Mouse (Mus musculus): ENCODE data around the gene Mad2l2. TPM values are rescaled to one million over a fixed set of nuclear protein-coding genes. Genes with fewer than 3 reads are reported as not detected.
A peak's percentile ranks its signal among the peaks of the same experiment; 100 is the strongest.
"Not testable (repeated sequence)": the region's sequence is repeated elsewhere in the genome, so short reads cannot be mapped to it uniquely, and the experiment has no call there.

Mad2l2 gene
- total RNA-seq, 2 experiments from 2014 or later = 15.0 to 16.5 TPM

GRCm38 (mm10) chr4:148168287-148168686, 38.1 kb downstream of the Mad2l2 start:
- peak in 1 of 2 experiments; percentile 79 for DNase-seq (ENCODE audit: extremely low spot score in 1 of 2, low spot score in 1 of 2)

GRCm38 (mm10) chr4:148169586-148169985, 39.4 kb downstream of the Mad2l2 start:
- no peak for DNase-seq (ENCODE audit: extremely low spot score in 1 of 2, low spot score in 1 of 2)

- DNase-seq (ENCODE audit: extremely low spot score in 1 of 2, low spot score in 1 of 2) = peak; percentile 39 to 69
Measured at GRCm38 (mm10) chr4:148170842-148171241, 40.7 kb downstream of the Mad2l2 start.

GRCm38 (mm10) chr4:148171261-148171660, 41.1 kb downstream of the Mad2l2 start:
- no peak for DNase-seq (ENCODE audit: extremely low spot score in 1 of 2, low spot score in 1 of 2)

GRCm38 (mm10) chr4:148173811-148174494, 43.8 kb downstream of the Mad2l2 start:
- peak; percentile 36 to 39 for DNase-seq (ENCODE audit: extremely low spot score in 1 of 2, low spot score in 1 of 2)

- no peak for DNase-seq (ENCODE audit: extremely low spot score in 1 of 2, low spot score in 1 of 2)
Measured at GRCm38 (mm10) chr4:148174495-148174862, 44.3 kb downstream of the Mad2l2 start.

GRCm38 (mm10) chr4:148176603-148177002, 46.4 kb downstream of the Mad2l2 start:
- DNase-seq (ENCODE audit: extremely low spot score in 1 of 2, low spot score in 1 of 2) = not testable (repeated sequence)

- no peak for DNase-seq (ENCODE audit: extremely low spot score in 1 of 2, low spot score in 1 of 2)
Measured at GRCm38 (mm10) chr4:148177716-148178115, 47.5 kb downstream of the Mad2l2 start.

GRCm38 (mm10) chr4:148181483-148181882, 51.3 kb downstream of the Mad2l2 start:
- DNase-seq (ENCODE audit: extremely low spot score in 1 of 2, low spot score in 1 of 2) = no peak

- DNase-seq (ENCODE audit: extremely low spot score in 1 of 2, low spot score in 1 of 2) = no peak
Measured at GRCm38 (mm10) chr4:148182363-148182762, 52.2 kb downstream of the Mad2l2 start.

- no peak for DNase-seq (ENCODE audit: extremely low spot score in 1 of 2, low spot score in 1 of 2)
Measured at GRCm38 (mm10) chr4:148184564-148184963, 54.4 kb downstream of the Mad2l2 start.

- DNase-seq (ENCODE audit: extremely low spot score in 1 of 2, low spot score in 1 of 2) = no peak
Measured at GRCm38 (mm10) chr4:148185819-148186218, 55.6 kb downstream of the Mad2l2 start.

- DNase-seq (ENCODE audit: extremely low spot score in 1 of 2, low spot score in 1 of 2) = not testable (repeated sequence)
Measured at GRCm38 (mm10) chr4:148188767-148189166, 58.6 kb downstream of the Mad2l2 start.

GRCm38 (mm10) chr4:148192707-148193245, 62.6 kb downstream of the Mad2l2 start:
- no peak for DNase-seq (ENCODE audit: extremely low spot score in 1 of 2, low spot score in 1 of 2)

GRCm38 (mm10) chr4:148194400-148194799, 64.2 kb downstream of the Mad2l2 start:
- no peak for DNase-seq (ENCODE audit: extremely low spot score in 1 of 2, low spot score in 1 of 2)

Small RNA genes lying within 50 kb of the gene (microRNA-seq; reads per million reads assigned to microRNA genes)
- 0 reads per million in 2 experiments for gene Mir7022

Other genes starting within 250 kb of the Mad2l2 start
- gene Mfn2, start 225.7 kb upstream of the Mad2l2 start, total RNA-seq (2021) = 100 to 1,000 TPM; 191 to 194 TPM
- gene Plod1, start 193.6 kb upstream of the Mad2l2 start, total RNA-seq (2021) = 10 to 100 TPM; 21.7 to 25.2 TPM
- 10 to 100 TPM; 28.4 to 29.1 TPM for gene 2510039O18Rik, start 189.5 kb upstream of the Mad2l2 start, total RNA-seq (2021)
- not detected for gene Nppb, start 144.6 kb upstream of the Mad2l2 start, total RNA-seq (2021)
- not detected for gene Nppa, start 129.7 kb upstream of the Mad2l2 start, total RNA-seq (2021)
- 10 to 100 TPM; 70.9 to 73.9 TPM for gene Clcn6, start 91.6 kb upstream of the Mad2l2 start, total RNA-seq (2021)
- 10 to 100 TPM; 28.7 to 31.9 TPM for gene Mthfr, start 91.3 kb upstream of the Mad2l2 start, total RNA-seq (2021)
- 1 to 10 TPM; 6.2 to 6.9 TPM for gene Agtrap, start 42.4 kb upstream of the Mad2l2 start, total RNA-seq (2021)
- gene Draxin, start 314 bp downstream of the Mad2l2 start, total RNA-seq (2021) = 1 to 10 TPM; 2.3 TPM
- 10 to 100 TPM; 27.9 to 28.7 TPM for gene Fbxo6, start 21.8 kb downstream of the Mad2l2 start, total RNA-seq (2021)
- gene Fbxo44, start 30.1 kb downstream of the Mad2l2 start, total RNA-seq (2021) = 100 to 1,000 TPM; 127 TPM
- gene Fbxo2, start 30.2 kb downstream of the Mad2l2 start, total RNA-seq (2021) = 100 to 1,000 TPM in 1 of 2 experiments, 10 to 100 TPM in 1; 97.4 to 116 TPM
- gene Disp3, start 157.6 kb downstream of the Mad2l2 start, total RNA-seq (2021) = 10 to 100 TPM; 32.4 to 33.6 TPM

Data from layer of hippocampus, postnatal 25 days (tissue).